Mouse (Mus musculus) monocyte, adult 2 months (primary cell): Measurements from ENCODE around the gene Gm38655.
"Not testable (repeated sequence)": the region's sequence is repeated elsewhere in the genome, so short reads cannot be mapped to it uniquely, and the experiment has no call there.

Experiments used
- DNase-seq, 2 experiments: peaks; one replicate each; pipeline ENCODE4 v3.0.0; 2022; ENCODE audit warnings: low spot score in 2 of 2, low read depth in 1 of 2

Gm38655 gene

GRCm38 (mm10) chr17:25172558-25172957, 2.7 kb downstream of the Gm38655 start:
- no peak for DNase-seq

GRCm38 (mm10) chr17:25169706-25170105, 5.6 kb downstream of the Gm38655 start:
- no peak for DNase-seq

GRCm38 (mm10) chr17:25165970-25166671, 9.2 kb downstream of the Gm38655 start:
- no peak for DNase-seq

- DNase-seq, result no peak
Measured at GRCm38 (mm10) chr17:25164770-25165169, 10.5 kb downstream of the Gm38655 start.

GRCm38 (mm10) chr17:25163387-25163786, 11.9 kb downstream of the Gm38655 start:
- no peak for DNase-seq

- no peak for DNase-seq
Measured at GRCm38 (mm10) chr17:25162161-25162560, 13.1 kb downstream of the Gm38655 start, which contains the start of gene Ccdc154. Gene Ccdc154, plus strand, starts transcription at chr17:25162461.

- no peak for DNase-seq
Measured at GRCm38 (mm10) chr17:25139960-25140359, 35.3 kb downstream of the Gm38655 start.

- no peak for DNase-seq
Measured at GRCm38 (mm10) chr17:25138803-25139202, 36.5 kb downstream of the Gm38655 start.

GRCm38 (mm10) chr17:25135622-25136021, 39.6 kb downstream of the Gm38655 start:
- no peak for DNase-seq

- peak; percentile 55 to 81 for DNase-seq
Measured at GRCm38 (mm10) chr17:25133275-25133698, 42.0 kb downstream of the Gm38655 start, which contains the start of gene Clcn7. Gene Clcn7, plus strand, starts transcription at chr17:25133391.

GRCm38 (mm10) chr17:25130060-25130459, 45.2 kb downstream of the Gm38655 start:
- no peak for DNase-seq

- DNase-seq, result no peak
Measured at GRCm38 (mm10) chr17:25127681-25128080, 47.6 kb downstream of the Gm38655 start.

- no peak for DNase-seq
Measured at GRCm38 (mm10) chr17:25127079-25127478, 48.2 kb downstream of the Gm38655 start.

- not testable (repeated sequence) for DNase-seq
Measured at GRCm38 (mm10) chr17:25125442-25126060, 49.7 kb downstream of the Gm38655 start.

- no peak for DNase-seq
Measured at GRCm38 (mm10) chr17:25123979-25124378, 51.3 kb downstream of the Gm38655 start.
